Mouse (Mus musculus) lung, postnatal 0 days (tissue): Measurements from ENCODE around the gene Plac8. TPM values are rescaled to one million over a fixed set of nuclear protein-coding genes. Genes with fewer than 3 reads are reported as not detected.

Source experiments
- ATAC-seq: fragments of 200-750 bp; cut with Nextera tagmentation; 2 replicates; pipeline ENCODE4 v1.8.0; 2017; ENCODE audit warnings: moderate library complexity
- DNase-seq: peaks from one replicate; pipeline ENCODE4 v3.0.0-alpha.2; 2016; ENCODE audit warnings: low spot score
- H3K27ac ChIP-seq: fragments of 300-500 bp; sonication (generic); 2 replicates; pipeline ENCODE4 v1.5.1; 2014; ENCODE audit warnings: antibody characterized with exemption, mild to moderate bottlenecking, low read length, mixed read lengths
- H3K27me3 ChIP-seq: fragments of 300-500 bp; sonication (generic); replicated peaks from 2 replicates; pipeline ENCODE4 v1.6.1; 2014; ENCODE audit warnings: low read length, mixed read lengths; ENCODE audit not compliant: insufficient read depth
- H3K36me3 ChIP-seq: fragments of 300-500 bp; sonication (generic); 2 replicates; pipeline ENCODE4 v1.6.1; 2014; ENCODE audit warnings: low read length, mixed read lengths; ENCODE audit not compliant: insufficient read depth
- H3K4me1 ChIP-seq: fragments of 300-500 bp; sonication (generic); 2 replicates; pipeline ENCODE4 v1.6.1; 2014; ENCODE audit warnings: antibody characterized with exemption, low read depth, low read length, mixed read lengths; ENCODE audit not compliant: insufficient read depth
- H3K4me2 ChIP-seq: fragments of 300-500 bp; sonication (generic); replicated peaks from 2 replicates; pipeline ENCODE4 v1.6.1; 2014; ENCODE audit warnings: low read depth, mild to moderate bottlenecking, low read length, moderate library complexity, mixed read lengths
- H3K4me3 ChIP-seq: fragments of 300-500 bp; sonication (generic); 2 replicates; pipeline ENCODE4 v1.5.1; 2014; ENCODE audit warnings: low read depth, low read length
- H3K9ac ChIP-seq: fragments of 300-500 bp; sonication (generic); replicated peaks from 2 replicates; pipeline ENCODE4 v1.6.1; 2014; ENCODE audit warnings: low read depth, mild to moderate bottlenecking
- H3K9me3 ChIP-seq: fragments of 300-500 bp; sonication (generic); 2 replicates; pipeline ENCODE4 v1.6.1; 2016; ENCODE audit warnings: low read length, mixed read lengths
- CTCF ChIP-seq: IDR thresholded peaks from 2 replicates; pipeline ENCODE4 v1.5.1; 2016; ENCODE audit warnings: antibody characterized with exemption, mild to moderate bottlenecking
- EP300 ChIP-seq: IDR thresholded peaks from 2 replicates; pipeline ENCODE4 v1.6.1; 2016; ENCODE audit warnings: antibody characterized with exemption, mild to moderate bottlenecking, control low read depth
- WGBS: fragments of 180-500 bp; shearing (Covaris S2); extraction: QIAGEN DNeasy Blood & Tissue Kit; methylation state at CpG from one replicate; pipeline ENCODE4 v1.1.7; 2014; 5-methylcytosine and 5-hydroxymethylcytosine counted together
- polyA plus RNA-seq: library from polyadenylated mRNA; unstranded; fragments of >200 nt; fragmentation: Nextera tagmentation; extraction: Ambion mirVana; gene quantifications from 2 replicates; pipeline ENCODE4 v1.2.1, GENCODE M21; 2015

The Plac8 gene
- polyA plus RNA-seq, 1 experiment from 2014 or later, result 59.3 TPM

GRCm38 (mm10) chr5:100551952-100552351, 20.1 kb downstream of the Plac8 start:
- Histone ChIP-seq H3K9me3 (no peaks in the 10 kb centered on the region), H3K4me3 (no peak overlapping the region), H3K4me1 (no peaks in the 10 kb centered on the region), H3K36me3 (peaks cover 18% of the 10 kb centered on the region), H3K4me2 (no peak overlapping the region), H3K27me3 (no peaks in the 10 kb centered on the region), H3K27ac (no peak overlapping the region), H3K9ac (no peak overlapping the region)
- DNase-seq, result no peak
- ATAC-seq, result no peak
- TF ChIP-seq CTCF (no peak), EP300 (no peak)
- 57% methylated on average over 2 of the region's 2 CpGs for WGBS

GRCm38 (mm10) chr5:100550151-100550550, 21.9 kb downstream of the Plac8 start:
- TF ChIP-seq EP300 (no peak), CTCF (no peak)
- Histone ChIP-seq H3K4me2 (no peak overlapping the region), H3K9me3 (no peaks in the 10 kb centered on the region), H3K9ac (no peak overlapping the region), H3K4me3 (no peak overlapping the region), H3K36me3 (peaks cover 21% of the 10 kb centered on the region), H3K27ac (no peak overlapping the region), H3K27me3 (no peaks in the 10 kb centered on the region), H3K4me1 (no peaks in the 10 kb centered on the region)
- 93% methylated on average over 1 of the region's 1 CpGs for whole genome bisulfite sequencing
- ATAC-seq, result no peak
- no peak for DNase-seq

- Histone ChIP-seq H3K4me1 (no peaks in the 10 kb centered on the region), H3K27ac (no peak overlapping the region), H3K4me3 (no peak overlapping the region), H3K9ac (no peak overlapping the region), H3K27me3 (no peaks in the 10 kb centered on the region), H3K4me2 (no peak overlapping the region), H3K36me3 (peaks cover 26% of the 10 kb centered on the region), H3K9me3 (no peaks in the 10 kb centered on the region)
- TF ChIP-seq CTCF (no peak), EP300 (no peak)
- ATAC-seq (no peak), DNase-seq (no peak)
- 89% methylated on average over 4 of the region's 4 CpGs for WGBS
These were observed 22.7 kb downstream of the Plac8 start for GRCm38 (mm10) chr5:100549311-100549710.

- H3K27ac ChIP-seq, result no peak overlapping the region
- H3K9ac ChIP-seq, result no peak overlapping the region
- peak; percentile 31 for DNase-seq
- no peaks in the 10 kb centered on the region for H3K27me3 ChIP-seq
- no peak overlapping the region for H3K4me2 ChIP-seq
- no peaks in the 10 kb centered on the region for H3K4me1 ChIP-seq
- 79% methylated on average over 2 of the region's 2 CpGs for WGBS
- H3K4me3 ChIP-seq, result no peak overlapping the region
- ATAC-seq, result peak; percentile 52; the same call in 1 of the 2 replicates
- no peaks in the 10 kb centered on the region for H3K9me3 ChIP-seq
- TF ChIP-seq EP300 (no peak), CTCF (no peak)
- peaks cover 30% of the 10 kb centered on the region for H3K36me3 ChIP-seq
These were observed 23.8 kb downstream of the Plac8 start for GRCm38 (mm10) chr5:100548236-100548635.

GRCm38 (mm10) chr5:100546294-100547080, 25.6 kb downstream of the Plac8 start:
- DNase-seq, result peak; percentile 34
- 78% methylated on average over 6 of the region's 6 CpGs for WGBS
- Histone ChIP-seq H3K4me2 (no peak overlapping the region), H3K27me3 (no peaks in the 10 kb centered on the region), H3K4me1 (no peaks in the 10 kb centered on the region), H3K9ac (no peak overlapping the region), H3K4me3 (no peak overlapping the region), H3K27ac (no peak overlapping the region), H3K9me3 (no peaks in the 10 kb centered on the region), H3K36me3 (peaks cover 37% of the 10 kb centered on the region)
- TF ChIP-seq CTCF (peak; percentile 68), EP300 (no peak)
- ATAC-seq, result peak; percentile 56

- Histone ChIP-seq H3K4me1 (no peaks in the 10 kb centered on the region), H3K4me2 (no peak overlapping the region), H3K27ac (no peak overlapping the region), H3K9me3 (no peaks in the 10 kb centered on the region), H3K27me3 (no peaks in the 10 kb centered on the region), H3K9ac (no peak overlapping the region), H3K4me3 (no peak overlapping the region), H3K36me3 (peaks cover 21% of the 10 kb centered on the region; the same call in 1 of the 2 replicates)
- peak; percentile 60 for DNase-seq
- ATAC-seq, result peak; percentile 50
- WGBS, result 82% methylated on average over 3 of the region's 3 CpGs
- TF ChIP-seq CTCF (peak; percentile 83), EP300 (no peak)
These were observed 35.4 kb downstream of the Plac8 start for GRCm38 (mm10) chr5:100536638-100537037.
